Mouse (Mus musculus) thymus, postnatal 36 days (tissue): ENCODE measurements around the gene Rbm42.

Experiments used
- DNase-seq, 2 experiments: peaks; one replicate each; pipeline ENCODE4 v3.0.0; 2022; ENCODE audit warnings: mixed read lengths in 2 of 2

The Rbm42 gene

GRCm38 (mm10) chr7:30615049-30615760, 34.9 kb downstream of the Rbm42 start:
- peak in 1 of 2 experiments; percentile 27 for DNase-seq

- no peak for DNase-seq
These were observed 35.7 kb downstream of the Rbm42 start for GRCm38 (mm10) chr7:30614454-30614853.

GRCm38 (mm10) chr7:30613529-30614112, 36.5 kb downstream of the Rbm42 start:
- DNase-seq, result peak; percentile 56 to 62

GRCm38 (mm10) chr7:30612654-30613402, 37.3 kb downstream of the Rbm42 start, which contains the start of gene Upk1a:
Gene Upk1a, minus strand, starts transcription at chr7:30612847.
- no peak for DNase-seq

- DNase-seq, result no peak
These were observed 40.1 kb downstream of the Rbm42 start for GRCm38 (mm10) chr7:30610043-30610442.

DNA sequence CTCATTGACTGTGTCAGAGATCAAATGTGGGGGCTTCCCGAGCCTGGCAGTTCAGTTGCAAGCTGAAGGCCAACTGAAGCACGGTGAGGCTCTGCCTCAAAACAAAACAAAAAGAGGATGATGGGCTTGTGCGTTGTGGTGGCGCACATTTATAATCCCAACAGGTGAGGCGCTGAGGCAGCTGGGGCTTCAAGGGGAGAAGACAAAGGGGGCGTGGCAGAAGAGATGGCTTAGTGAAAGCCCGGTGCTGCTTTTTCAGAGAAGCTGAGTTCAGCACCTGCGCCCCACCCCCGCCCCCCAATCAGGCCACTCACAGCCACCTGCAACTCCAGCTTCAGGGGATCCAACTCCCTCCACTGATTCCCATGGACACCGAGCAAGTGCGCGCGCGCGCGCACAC, 41.6 kb downstream of the Rbm42 start:
- no peak for DNase-seq

- peak; percentile 63 to 67 for DNase-seq
These were observed 42.3 kb downstream of the Rbm42 start for GRCm38 (mm10) chr7:30607706-30608309.

GRCm38 (mm10) chr7:30604944-30605343, 45.2 kb downstream of the Rbm42 start:
- no peak for DNase-seq

- no peak for DNase-seq
These were observed 45.7 kb downstream of the Rbm42 start for GRCm38 (mm10) chr7:30604424-30604823.

GRCm38 (mm10) chr7:30602583-30602982, 47.5 kb downstream of the Rbm42 start:
- no peak for DNase-seq

DNA sequence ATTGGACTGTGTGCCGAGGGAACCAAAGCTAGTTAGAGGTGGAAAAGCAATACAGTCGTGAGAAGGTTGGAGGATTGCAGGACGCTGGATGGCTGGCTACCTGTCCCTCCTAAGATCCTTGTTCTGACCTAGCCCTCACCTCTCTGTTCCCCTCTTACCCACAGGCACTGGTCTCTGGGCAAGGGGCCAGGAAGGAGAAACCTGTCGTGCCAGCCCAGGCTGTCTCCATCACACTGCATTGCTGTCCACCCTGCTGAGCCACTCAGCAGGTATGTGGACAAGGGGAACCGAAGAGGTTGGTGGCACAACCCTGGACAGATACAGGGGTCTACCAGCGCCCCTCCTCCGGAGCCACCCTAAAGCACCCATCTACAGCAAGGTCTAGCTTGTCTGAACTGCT, 49.5 kb downstream of the Rbm42 start:
- no peak for DNase-seq

- peak; percentile 54 to 71 for DNase-seq
These were observed 50.2 kb downstream of the Rbm42 start for GRCm38 (mm10) chr7:30599933-30600353.

- DNase-seq, result no peak
These were observed 51.3 kb downstream of the Rbm42 start, which contains the start of gene Zbtb32 for GRCm38 (mm10) chr7:30598786-30599185. Gene Zbtb32, minus strand, starts transcription at chr7:30598909.

DNA sequence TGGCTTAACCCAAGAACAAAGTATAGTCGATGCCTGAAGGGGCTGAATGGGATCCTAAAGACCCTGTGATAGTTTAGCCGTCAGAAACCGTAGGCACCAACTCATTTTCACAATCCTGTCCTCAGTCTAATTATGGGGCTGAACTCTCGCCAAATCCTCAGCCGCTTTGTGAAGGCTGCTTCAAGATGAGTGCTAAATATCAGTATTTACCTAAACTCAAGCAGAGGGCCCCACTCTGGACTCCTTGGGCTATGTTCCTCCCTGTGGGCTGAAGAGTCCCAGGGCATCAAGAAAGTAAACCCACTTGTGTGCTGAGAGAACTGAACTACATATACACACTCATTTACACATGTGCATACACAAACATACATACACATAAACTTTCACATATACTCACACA, 53.3 kb downstream of the Rbm42 start:
- no peak for DNase-seq

DNA sequence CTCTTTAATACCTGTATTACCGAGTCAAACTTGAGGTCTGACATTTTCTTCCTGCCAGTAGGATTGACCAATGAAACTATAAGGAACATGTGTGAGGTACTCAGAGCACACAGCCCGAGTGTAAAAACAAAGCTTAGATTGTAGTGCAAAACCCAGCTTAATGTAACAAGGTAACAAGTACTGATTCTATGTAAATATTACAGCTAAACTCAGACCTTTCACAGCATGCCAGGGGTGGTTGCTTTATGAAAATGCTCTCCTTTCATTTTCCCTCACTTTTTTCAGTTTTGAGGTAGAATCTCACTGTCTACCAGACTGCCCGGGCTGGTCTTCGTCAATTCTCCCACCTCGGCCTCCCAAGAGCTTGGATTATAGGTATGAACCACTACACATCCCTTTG, 54.0 kb downstream of the Rbm42 start:
- DNase-seq, result no peak

GRCm38 (mm10) chr7:30594510-30595024, 55.5 kb downstream of the Rbm42 start:
- no peak for DNase-seq

GRCm38 (mm10) chr7:30593579-30594509, 56.3 kb downstream of the Rbm42 start:
- DNase-seq, result no peak

DNA sequence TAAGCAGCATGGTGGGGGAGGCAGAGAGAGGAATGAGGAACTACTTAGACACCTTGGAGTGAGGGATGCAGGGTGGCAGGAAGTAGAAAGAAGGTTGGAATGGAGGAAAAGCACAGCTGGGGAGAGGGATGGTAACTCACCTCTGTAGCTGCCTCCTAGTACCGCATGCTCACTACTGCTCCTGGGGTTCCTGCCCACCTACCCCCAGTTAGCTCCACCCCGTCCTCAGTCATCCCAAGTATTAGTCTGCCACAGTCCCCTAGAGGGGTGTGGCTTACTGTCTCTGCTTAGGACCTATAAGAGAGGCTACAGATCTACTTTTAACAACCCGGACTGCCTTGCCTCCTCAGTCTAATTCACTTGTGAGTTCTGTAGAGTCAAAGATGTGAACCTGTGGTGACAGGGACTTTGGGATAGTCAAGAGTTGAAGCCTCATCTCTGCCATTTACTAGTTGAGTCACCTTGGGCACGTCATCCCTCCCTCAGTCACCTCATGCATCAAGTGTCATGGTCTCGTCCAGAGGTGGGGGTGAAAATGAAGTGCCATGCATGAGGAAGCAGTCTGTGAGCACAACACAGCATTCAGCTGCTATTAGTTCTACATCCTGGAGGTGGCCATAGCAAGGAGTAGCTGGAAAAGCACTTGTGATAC, 57.2 kb downstream of the Rbm42 start:
- no peak for DNase-seq

- no peak for DNase-seq
These were observed 58.5 kb downstream of the Rbm42 start for GRCm38 (mm10) chr7:30591605-30591951.
